Mouse (Mus musculus) limb, embryonic 15.5 days (tissue): ENCODE measurements around the gene Chrdl2. TPM values are rescaled to one million over a fixed set of nuclear protein-coding genes. Genes with fewer than 3 reads are reported as not detected.
"Not testable (repeated sequence)": the region's sequence is repeated elsewhere in the genome, so short reads cannot be mapped to it uniquely, and the experiment has no call there.

Source experiments
- ATAC-seq: fragments of 200-750 bp; cut with Nextera tagmentation; 2 replicates; pipeline ENCODE4 v1.8.0; 2017; ENCODE audit warnings: low read depth, moderate TSS enrichment; ENCODE audit not compliant: insufficient number of reproducible peaks, low FRiP score, low TSS enrichment
- H3K27ac ChIP-seq: fragments of 300-500 bp; sonication (generic); 2 replicates; pipeline ENCODE4 v1.5.1; 2015; ENCODE audit warnings: moderate library complexity, mild to moderate bottlenecking, inconsistent platforms
- H3K27me3 ChIP-seq: fragments of 300-500 bp; sonication (generic); 2 replicates; pipeline ENCODE4 v1.6.1; 2015; ENCODE audit warnings: inconsistent platforms
- H3K36me3 ChIP-seq: fragments of 300-500 bp; sonication (generic); 2 replicates; pipeline ENCODE4 v1.6.1; 2015; ENCODE audit warnings: inconsistent platforms
- H3K4me1 ChIP-seq: fragments of 300-500 bp; sonication (generic); 2 replicates; pipeline ENCODE4 v1.6.1; 2015; ENCODE audit warnings: inconsistent platforms
- H3K4me2 ChIP-seq: fragments of 300-500 bp; sonication (generic); 2 replicates; pipeline ENCODE4 v1.6.1; 2015; ENCODE audit warnings: mild to moderate bottlenecking, inconsistent platforms
- H3K4me3 ChIP-seq: fragments of 300-500 bp; sonication (generic); 2 replicates; pipeline ENCODE4 v1.5.1; 2015; ENCODE audit warnings: mild to moderate bottlenecking, inconsistent platforms
- H3K9ac ChIP-seq: fragments of 300-500 bp; sonication (generic); 2 replicates; pipeline ENCODE4 v1.6.1; 2015; ENCODE audit warnings: inconsistent platforms
- H3K9me3 ChIP-seq: fragments of 300-500 bp; sonication (generic); 2 replicates; pipeline ENCODE4 v1.6.1; 2016; ENCODE audit warnings: inconsistent platforms
- WGBS: fragments of 180-500 bp; shearing (Covaris S2); methylation state at CpG from one replicate; pipeline ENCODE4 v1.1.7; 2015; 5-methylcytosine and 5-hydroxymethylcytosine counted together
- polyA plus RNA-seq: library from polyadenylated mRNA; unstranded; fragments of >200 nt; fragmentation: Nextera tagmentation; extraction: Ambion mirVana; gene quantifications from 2 replicates; pipeline ENCODE4 v1.2.1, GENCODE M21; 2015

Gene Chrdl2
- polyA plus RNA-seq, 1 experiment from 2014 or later = 1.8 TPM

DNA sequence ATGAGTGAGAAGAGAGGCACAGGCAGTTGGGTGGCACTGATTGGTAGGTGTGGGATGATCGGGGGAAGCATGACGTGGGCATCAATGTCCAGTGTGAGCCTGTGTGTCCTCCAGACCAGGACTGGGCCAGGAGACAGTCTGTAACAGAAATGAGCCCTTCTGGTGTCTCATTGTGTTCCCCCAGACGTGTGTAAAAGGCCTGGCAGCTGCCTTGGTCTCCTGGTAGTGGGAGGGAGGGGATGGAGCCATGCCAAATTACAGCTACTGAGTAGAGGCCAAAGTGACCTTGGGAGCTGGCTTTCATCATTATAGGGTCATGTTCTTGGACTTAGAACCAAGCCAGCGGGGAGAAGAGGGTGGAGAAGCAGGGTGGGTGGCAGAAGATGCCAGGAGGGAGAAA lies 45.9 kb downstream of the Chrdl2 start:
- no peak overlapping the region for H3K4me3 ChIP-seq
- no peaks in the 10 kb centered on the region for H3K4me1 ChIP-seq
- no peak for ATAC-seq
- no peak overlapping the region for H3K27ac ChIP-seq
- no peaks in the 10 kb centered on the region for H3K9me3 ChIP-seq
- WGBS = 71% methylated on average over 4 of the region's 4 CpGs
- H3K36me3 ChIP-seq = no peaks in the 10 kb centered on the region
- H3K9ac ChIP-seq = no peak overlapping the region
- H3K4me2 ChIP-seq = no peak overlapping the region
- no peaks in the 10 kb centered on the region for H3K27me3 ChIP-seq

DNA sequence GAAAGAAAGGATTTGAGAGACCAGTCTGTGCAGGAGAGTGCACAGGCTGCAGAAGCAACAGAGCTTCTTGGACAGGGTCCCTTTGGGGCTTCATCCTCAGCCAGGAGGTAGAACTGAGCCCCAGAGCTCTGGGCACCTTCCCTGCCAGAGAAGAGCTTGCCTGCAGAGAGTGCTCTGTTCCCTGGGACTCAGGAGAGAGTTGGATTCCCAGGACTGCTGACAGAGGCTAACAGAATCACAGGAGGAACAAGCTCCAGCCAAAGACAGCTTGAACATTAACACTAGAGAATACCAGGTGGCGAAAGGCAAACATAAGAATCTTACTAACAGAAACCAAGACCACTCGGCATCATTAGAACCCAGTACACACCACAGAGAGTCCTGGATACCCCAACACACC lies 47.0 kb downstream of the Chrdl2 start:
- not testable (repeated sequence) for H3K36me3 ChIP-seq, H3K4me1 ChIP-seq, H3K27me3 ChIP-seq, H3K27ac ChIP-seq, H3K4me3 ChIP-seq, H3K4me2 ChIP-seq, H3K9ac ChIP-seq, H3K9me3 ChIP-seq, ATAC-seq
- WGBS = 93% methylated on average over 2 of the region's 2 CpGs

DNA sequence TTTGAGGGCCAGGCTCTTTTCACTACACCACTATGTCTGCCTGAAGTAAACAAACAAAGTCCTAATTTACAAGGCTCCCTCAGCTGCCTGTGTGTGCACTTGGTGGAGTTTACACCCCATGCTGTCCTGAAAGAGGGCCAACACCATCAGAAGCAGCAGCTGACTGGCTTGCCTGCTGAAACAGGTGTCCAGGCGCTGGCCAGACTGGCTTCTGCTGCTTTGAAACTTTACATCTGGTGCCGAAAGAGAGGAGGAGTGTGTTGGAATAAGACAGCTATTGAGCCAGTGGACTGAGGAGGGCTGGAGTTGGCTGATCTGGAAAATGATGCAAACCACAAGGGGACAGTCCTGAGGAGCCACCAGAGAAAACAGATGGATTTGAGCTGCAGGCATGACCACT lies 68.0 kb downstream of the Chrdl2 start:
- Histone ChIP-seq H3K27ac (no peak overlapping the region), H3K4me1 (0 out of 2 replicates have a peak, but pooled peaks cover 2% of the 10 kb centered on the region), H3K27me3 (no peaks in the 10 kb centered on the region), H3K4me2 (no peak overlapping the region), H3K4me3 (no peak overlapping the region), H3K36me3 (no peaks in the 10 kb centered on the region), H3K9ac (no peak overlapping the region), H3K9me3 (no peaks in the 10 kb centered on the region)
- ATAC-seq = no peak
- 63% methylated on average over 2 of the region's 2 CpGs for WGBS

DNA sequence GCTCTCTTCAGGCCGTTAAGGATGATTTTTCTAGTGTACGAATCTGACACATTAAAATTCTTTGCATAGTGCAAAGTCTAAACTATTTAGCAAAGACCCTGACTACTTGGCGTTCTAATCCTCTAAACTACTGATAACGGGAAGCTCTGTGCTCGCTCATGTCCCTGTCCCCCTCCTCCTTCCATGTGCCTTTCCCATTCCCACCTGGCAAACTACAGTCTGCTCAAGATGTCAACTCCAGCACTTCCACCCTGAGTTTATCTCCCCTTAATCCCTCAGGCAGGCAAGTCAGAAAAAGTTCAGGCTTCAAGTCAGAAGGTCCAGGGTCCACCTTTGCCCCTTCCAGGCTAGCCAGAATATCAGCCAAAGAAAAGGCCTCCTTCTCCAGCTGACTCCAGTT lies 70.3 kb downstream of the Chrdl2 start:
- Histone ChIP-seq H3K27ac (no peak overlapping the region), H3K27me3 (no peaks in the 10 kb centered on the region), H3K4me3 (no peak overlapping the region), H3K9ac (no peak overlapping the region), H3K4me1 (0 out of 2 replicates have a peak, but pooled peaks cover 5% of the 10 kb centered on the region), H3K36me3 (no peaks in the 10 kb centered on the region), H3K4me2 (no peak overlapping the region), H3K9me3 (no peaks in the 10 kb centered on the region)
- 71% methylated on average over 5 of the region's 5 CpGs for WGBS
- ATAC-seq = no peak

DNA sequence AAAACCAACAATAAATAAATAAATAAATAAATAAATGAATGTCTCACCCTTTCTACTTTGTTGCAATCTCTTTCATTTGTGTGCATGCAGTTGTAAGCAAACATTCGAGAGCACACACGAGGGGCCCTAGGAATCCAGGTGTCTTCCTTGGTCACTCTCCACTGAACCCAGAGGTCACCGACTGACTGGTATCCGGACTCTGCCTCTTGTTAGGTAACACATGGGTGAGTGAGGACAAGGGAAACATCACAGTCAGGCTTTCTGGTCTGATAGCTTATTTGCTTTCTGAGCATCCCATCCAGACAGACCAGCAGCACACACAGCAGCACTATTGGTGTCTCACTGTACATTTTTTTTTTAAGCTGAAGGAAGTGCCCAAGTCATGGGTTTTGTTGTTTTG lies 71.1 kb downstream of the Chrdl2 start:
- 92% methylated on average over 4 of the region's 4 CpGs for WGBS

DNA sequence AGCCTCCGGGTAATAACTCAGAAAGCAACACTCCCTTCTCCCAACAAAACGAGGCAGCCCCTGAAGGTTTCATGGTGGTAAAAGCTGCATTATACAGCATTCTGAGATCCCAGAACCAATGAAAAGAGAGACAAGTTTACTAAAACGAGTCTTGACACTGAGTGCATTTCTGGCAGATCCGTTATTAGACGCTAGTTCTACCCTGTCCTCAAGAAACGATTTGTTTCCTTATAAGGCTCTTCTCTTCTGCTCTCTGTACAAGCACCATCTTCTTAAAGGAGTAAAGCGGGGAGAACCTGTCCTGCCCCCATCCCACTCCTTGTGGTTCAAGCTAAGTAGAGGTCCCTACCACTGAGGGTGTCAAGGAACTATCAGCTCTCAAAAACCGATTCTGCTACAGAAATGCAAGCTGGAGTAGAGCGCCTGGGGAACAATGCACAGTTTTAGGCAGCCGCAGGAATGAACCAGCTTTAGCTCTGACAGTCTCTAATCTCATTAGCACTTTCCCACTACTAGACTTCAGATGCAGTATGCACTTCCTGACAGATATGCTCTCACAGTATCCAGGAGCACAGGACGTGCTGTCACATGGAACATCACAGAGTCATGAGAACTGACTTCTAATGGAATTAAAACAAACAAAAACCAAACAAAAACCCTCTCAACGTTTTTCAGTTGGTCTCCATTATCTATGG lies 74.3 kb downstream of the Chrdl2 start:
- H3K36me3 ChIP-seq = peaks cover 35% of the 10 kb centered on the region

More for the DNA sequence above, 71.1 kb downstream of the Chrdl2 start:
- no peaks in the 10 kb centered on the region for H3K27me3 ChIP-seq
- no peaks in the 10 kb centered on the region for H3K9me3 ChIP-seq
- no peak overlapping the region for H3K4me3 ChIP-seq
- H3K4me2 ChIP-seq = no peak overlapping the region
- ATAC-seq = no peak
- 0 out of 2 replicates have a peak, but pooled peaks cover 5% of the 10 kb centered on the region for H3K4me1 ChIP-seq
- H3K9ac ChIP-seq = no peak overlapping the region
- H3K27ac ChIP-seq = no peak overlapping the region
- 0 out of 2 replicates have a peak, but pooled peaks cover 4% of the 10 kb centered on the region for H3K36me3 ChIP-seq

DNA sequence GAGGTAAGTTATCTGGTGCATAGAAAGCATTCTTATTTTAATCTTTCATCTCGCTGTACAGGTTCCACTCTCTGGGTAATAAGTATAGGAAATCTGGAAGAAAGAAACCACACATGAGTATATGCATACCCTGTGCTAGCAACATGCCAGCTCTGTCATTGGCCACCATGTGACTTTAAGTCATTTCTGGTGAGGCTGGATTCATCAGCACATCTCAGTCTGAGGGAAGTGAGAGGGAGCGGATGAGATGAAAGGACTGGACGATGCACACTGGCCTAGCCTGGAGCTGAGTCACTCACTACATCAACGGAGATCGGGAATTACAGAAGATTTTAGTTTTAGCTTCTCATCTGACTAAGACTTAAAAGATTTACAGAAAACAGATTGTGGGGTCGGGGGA lies 76.9 kb downstream of the Chrdl2 start:
- Histone ChIP-seq H3K4me3 (no peak overlapping the region), H3K9ac (no peak overlapping the region), H3K27ac (no peak overlapping the region), H3K4me2 (no peak overlapping the region), H3K36me3 (peaks cover 60% of the 10 kb centered on the region), H3K27me3 (no peaks in the 10 kb centered on the region), H3K4me1 (0 out of 2 replicates have a peak, but pooled peaks cover 2% of the 10 kb centered on the region), H3K9me3 (no peaks in the 10 kb centered on the region)
- ATAC-seq = no peak
- WGBS = 91% methylated on average over 6 of the region's 6 CpGs

More for the DNA sequence above, 74.3 kb downstream of the Chrdl2 start:
- Histone ChIP-seq H3K4me1 (0 out of 2 replicates have a peak, but pooled peaks cover 2% of the 10 kb centered on the region), H3K4me2 (no peak overlapping the region), H3K9me3 (no peaks in the 10 kb centered on the region), H3K4me3 (no peak overlapping the region), H3K27ac (no peak overlapping the region), H3K27me3 (no peaks in the 10 kb centered on the region), H3K9ac (no peak overlapping the region)
- ATAC-seq = no peak
- WGBS = 65% methylated on average over 12 of the region's 12 CpGs

DNA sequence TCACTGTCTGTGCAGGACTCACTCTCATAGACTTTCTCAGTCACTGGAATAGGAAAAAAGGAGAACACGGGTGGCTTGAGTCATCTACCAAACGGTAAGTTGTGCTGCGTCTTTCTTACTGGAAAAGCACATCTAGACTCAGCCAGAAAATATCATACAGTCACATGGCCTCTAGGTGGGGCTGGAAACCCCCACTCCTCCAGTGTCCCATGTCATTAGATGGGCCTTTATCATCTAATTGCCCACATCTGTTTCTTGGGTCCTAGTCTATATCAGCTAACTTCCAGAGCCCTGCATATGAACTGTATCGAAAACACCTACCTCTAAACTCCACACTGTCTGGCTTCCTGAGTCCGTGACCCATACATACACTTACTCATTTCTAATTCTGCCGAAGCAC lies 77.8 kb downstream of the Chrdl2 start:
- 0 out of 2 replicates have a peak, but pooled peaks cover 2% of the 10 kb centered on the region for H3K4me1 ChIP-seq
- H3K4me2 ChIP-seq = no peak overlapping the region
- no peak overlapping the region for H3K9ac ChIP-seq
- no peaks in the 10 kb centered on the region for H3K27me3 ChIP-seq
- no peaks in the 10 kb centered on the region for H3K9me3 ChIP-seq
- H3K27ac ChIP-seq = no peak overlapping the region
- H3K36me3 ChIP-seq = peaks cover 66% of the 10 kb centered on the region
- no peak overlapping the region for H3K4me3 ChIP-seq
- WGBS = 86% methylated on average over 6 of the region's 6 CpGs
- no peak for ATAC-seq

Other genes with a start within 250 kb of the Chrdl2 start
- not detected in 2 replicates for gene Olfr521, start 242.7 kb upstream of the Chrdl2 start, polyA plus RNA-seq
- gene Neu3, start 177.8 kb upstream of the Chrdl2 start, polyA plus RNA-seq = 5.0 and 5.1 TPM in 2 replicates
- 0.19 and 0.57 TPM in 2 replicates for gene Xrra1, start 147.1 kb upstream of the Chrdl2 start, polyA plus RNA-seq
- 338 and 353 TPM in 2 replicates for gene Spcs2, start 142.7 kb upstream of the Chrdl2 start, polyA plus RNA-seq
- gene Rnf169, start 25.7 kb upstream of the Chrdl2 start, polyA plus RNA-seq = 4.3 and 5.4 TPM in 2 replicates
- gene Pold3, start 115.4 kb downstream of the Chrdl2 start, polyA plus RNA-seq = 50.0 and 52.6 TPM in 2 replicates
- 20.1 and 20.4 TPM in 2 replicates for gene Lipt2, start 153.1 kb downstream of the Chrdl2 start, polyA plus RNA-seq
- gene Kcne3, start 170.3 kb downstream of the Chrdl2 start, polyA plus RNA-seq = 14.3 and 16.9 TPM in 2 replicates
- 2.1 and 3.1 TPM in 2 replicates for gene Pgm2l1, start 221.2 kb downstream of the Chrdl2 start, polyA plus RNA-seq